Mouse (Mus musculus): ENCODE measurements around the gene Vamp1. TPM values are rescaled to one million over a fixed set of nuclear protein-coding genes. Genes with fewer than 3 reads are reported as not detected.

The Vamp1 gene
- polyA plus RNA-seq, 1 experiment from 2014 or later: 1.8 TPM

DNA sequence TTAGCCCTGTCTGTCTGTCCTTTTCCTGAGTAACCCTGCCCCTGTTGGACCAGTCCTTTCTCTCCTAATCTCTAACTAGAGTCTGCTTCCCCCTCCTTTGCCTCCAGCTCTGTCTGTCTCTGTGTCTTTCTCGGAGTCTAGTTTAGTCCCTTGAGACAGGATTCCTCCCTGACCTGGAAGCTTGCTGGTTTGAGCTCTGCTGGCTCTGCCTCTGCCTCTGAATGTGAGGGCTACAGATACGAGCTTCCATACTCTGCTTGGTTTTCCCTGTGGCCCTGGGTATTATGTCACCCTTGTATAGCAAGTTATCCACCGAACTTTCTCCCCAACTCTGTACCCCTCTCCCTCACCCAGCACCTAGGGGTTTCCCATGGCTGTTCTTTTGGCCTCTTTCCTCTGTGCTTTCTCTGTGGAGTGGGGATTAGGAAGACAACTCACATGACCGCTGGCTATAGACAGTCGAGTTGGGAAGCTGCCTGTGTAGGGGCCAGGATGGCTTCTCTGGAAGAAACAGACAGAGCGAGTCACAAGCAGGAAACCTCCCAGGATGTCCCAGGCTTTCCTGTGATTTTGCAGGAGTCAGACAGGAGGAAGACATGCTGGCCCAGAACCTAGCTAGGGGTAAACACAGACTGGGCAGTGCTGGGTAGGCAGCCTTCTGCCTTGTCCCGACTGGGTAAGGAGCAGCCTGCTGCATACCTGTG lies 18.6 kb downstream of the Vamp1 start:
- H3K4me2 ChIP-seq (ENCODE audit: low read depth, low read length): no peak overlapping the region
- no peaks in the 10 kb centered on the region for H3K36me3 ChIP-seq (ENCODE audit: control insufficient read depth, insufficient read depth)
- no peak overlapping the region for H3K9ac ChIP-seq (ENCODE audit: low read depth, low read length)
- ATAC-seq (ENCODE audit: low read depth): no peak
- WGBS (ENCODE audit: insufficient replicate concordance): 46% methylated on average over 7 of the region's 7 CpGs
- H3K27me3 ChIP-seq (ENCODE audit: control insufficient read depth, insufficient read depth, low read depth, low read length): no peaks in the 10 kb centered on the region
- H3K9me3 ChIP-seq (replicated peaks; ENCODE audit: control insufficient read depth, low read length): no peaks in the 10 kb centered on the region
- H3K4me1 ChIP-seq (ENCODE audit: control insufficient read depth, low read depth, low read length): peaks cover 14% of the 10 kb centered on the region
- H3K27ac ChIP-seq (ENCODE audit: low read length): 0 out of 2 replicates have a peak overlapping the region, but pooled peaks have one; percentile 12
- H3K4me3 ChIP-seq (ENCODE audit: low read depth, low read length): no peak overlapping the region

DNA sequence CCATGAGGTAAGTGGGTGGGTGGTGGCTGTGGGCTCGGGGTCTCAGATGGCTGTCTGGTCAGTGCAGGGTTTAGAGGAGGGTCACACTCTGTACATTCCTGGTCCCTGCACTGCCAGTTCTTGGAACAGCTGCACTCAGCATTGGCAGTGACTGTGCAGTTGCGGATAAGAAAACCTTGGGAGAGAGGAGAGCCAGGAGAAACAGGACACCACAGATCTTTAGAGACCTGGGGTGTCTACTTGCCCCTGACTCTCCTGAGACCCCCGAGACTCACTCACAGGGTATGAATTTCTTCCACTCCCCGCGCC lies 19.1 kb downstream of the Vamp1 start:
- WGBS (ENCODE audit: insufficient replicate concordance): 65% methylated on average over 5 of the region's 5 CpGs
- ATAC-seq (ENCODE audit: low read depth): no peak
- H3K36me3 ChIP-seq (ENCODE audit: control insufficient read depth, insufficient read depth): no peaks in the 10 kb centered on the region
- H3K9me3 ChIP-seq (replicated peaks; ENCODE audit: control insufficient read depth, low read length): no peaks in the 10 kb centered on the region
- H3K27ac ChIP-seq (ENCODE audit: low read length): no peak overlapping the region
- no peaks in the 10 kb centered on the region for H3K27me3 ChIP-seq (ENCODE audit: control insufficient read depth, insufficient read depth, low read depth, low read length)
- H3K4me3 ChIP-seq (ENCODE audit: low read depth, low read length): no peak overlapping the region
- H3K4me1 ChIP-seq (ENCODE audit: control insufficient read depth, low read depth, low read length): peaks cover 14% of the 10 kb centered on the region
- no peak overlapping the region for H3K9ac ChIP-seq (ENCODE audit: low read depth, low read length)
- no peak overlapping the region for H3K4me2 ChIP-seq (ENCODE audit: low read depth, low read length)

- WGBS (ENCODE audit: insufficient replicate concordance): 51% methylated on average over 6 of the region's 6 CpGs
- Histone ChIP-seq H3K27ac (ENCODE audit: low read length) (no peak overlapping the region), H3K4me1 (ENCODE audit: control insufficient read depth, low read depth, low read length) (peaks cover 7% of the 10 kb centered on the region), H3K4me3 (ENCODE audit: low read depth, low read length) (no peak overlapping the region), H3K36me3 (ENCODE audit: control insufficient read depth, insufficient read depth) (no peaks in the 10 kb centered on the region), H3K9me3 (replicated peaks; ENCODE audit: control insufficient read depth, low read length) (no peaks in the 10 kb centered on the region), H3K9ac (ENCODE audit: low read depth, low read length) (no peak overlapping the region), H3K4me2 (ENCODE audit: low read depth, low read length) (no peak overlapping the region), H3K27me3 (ENCODE audit: control insufficient read depth, insufficient read depth, low read depth, low read length) (no peaks in the 10 kb centered on the region)
- ATAC-seq (ENCODE audit: low read depth): no peak
These were observed 21.0 kb downstream of the Vamp1 start for GRCm38 (mm10) chr6:125236341-125236740.

DNA sequence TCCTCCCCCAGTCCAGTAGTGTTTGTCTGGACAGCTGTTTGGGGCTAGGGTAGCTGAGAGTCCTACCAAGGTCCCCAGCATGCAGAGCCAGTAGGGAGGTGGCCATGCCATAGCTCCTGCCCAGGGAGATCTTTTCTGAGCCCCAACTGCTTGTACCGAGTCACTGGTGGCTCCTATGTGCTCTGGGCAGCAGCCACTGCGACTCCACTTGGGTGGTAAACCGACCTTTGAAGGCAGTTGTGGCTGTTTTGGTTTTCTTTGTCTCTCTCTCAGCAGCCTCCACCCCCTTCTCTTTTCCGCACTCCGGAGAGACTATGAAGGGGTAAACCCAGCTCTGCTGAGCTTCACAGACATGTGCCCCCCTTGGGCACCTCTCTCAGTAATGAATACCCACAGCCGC lies 21.4 kb downstream of the Vamp1 start, which contains the start of gene Cd27:
TSS of gene Cd27 (minus strand) at position 229 of the 400 bp plus-strand sequence.
- Histone ChIP-seq H3K9ac (ENCODE audit: low read depth, low read length) (no peak within 1 kb of the TSS), H3K9me3 (replicated peaks; ENCODE audit: control insufficient read depth, low read length) (no peaks in the 10 kb centered on the region), H3K4me3 (ENCODE audit: low read depth, low read length) (no peak within 1 kb of the TSS), H3K27me3 (ENCODE audit: control insufficient read depth, insufficient read depth, low read depth, low read length) (no peaks in the 10 kb centered on the region), H3K27ac (ENCODE audit: low read length) (no peak within 1 kb of the TSS), H3K4me1 (ENCODE audit: control insufficient read depth, low read depth, low read length) (peaks cover 7% of the 10 kb centered on the region), H3K4me2 (ENCODE audit: low read depth, low read length) (no peak within 1 kb of the TSS), H3K36me3 (ENCODE audit: control insufficient read depth, insufficient read depth) (no peaks in the 10 kb centered on the region)
- no peak for ATAC-seq (ENCODE audit: low read depth)
- 37% methylated on average over 6 of the region's 6 CpGs for WGBS (ENCODE audit: insufficient replicate concordance)

DNA sequence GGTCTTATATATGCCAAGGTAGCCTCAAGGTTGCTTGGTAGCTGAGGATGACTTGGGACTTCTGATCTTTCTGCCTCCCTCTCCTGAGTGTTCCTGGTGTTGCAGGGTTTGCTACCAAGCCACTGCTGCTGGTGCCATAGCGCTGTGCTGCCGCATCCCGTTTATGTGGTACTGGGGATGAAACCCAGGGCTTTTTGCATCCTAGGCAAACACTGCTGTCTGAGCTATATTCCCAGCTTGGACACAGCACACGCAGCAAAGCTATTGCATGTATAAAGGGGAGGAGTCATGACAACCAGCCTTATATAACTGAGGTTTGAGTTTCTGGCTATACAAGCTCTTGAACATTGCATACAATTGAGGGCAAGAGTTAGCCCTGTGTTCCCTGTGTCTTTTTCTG lies 22.1 kb downstream of the Vamp1 start:
- Histone ChIP-seq H3K27ac (ENCODE audit: low read length) (no peak overlapping the region), H3K9ac (ENCODE audit: low read depth, low read length) (no peak overlapping the region), H3K9me3 (replicated peaks; ENCODE audit: control insufficient read depth, low read length) (no peaks in the 10 kb centered on the region), H3K4me3 (ENCODE audit: low read depth, low read length) (no peak overlapping the region), H3K36me3 (ENCODE audit: control insufficient read depth, insufficient read depth) (no peaks in the 10 kb centered on the region), H3K27me3 (ENCODE audit: control insufficient read depth, insufficient read depth, low read depth, low read length) (no peaks in the 10 kb centered on the region), H3K4me1 (ENCODE audit: control insufficient read depth, low read depth, low read length) (peaks cover under 1% of the 10 kb centered on the region), H3K4me2 (ENCODE audit: low read depth, low read length) (no peak overlapping the region)
- no peak for ATAC-seq (ENCODE audit: low read depth)
- WGBS (ENCODE audit: insufficient replicate concordance): 61% methylated on average over 4 of the region's 4 CpGs

- 17% methylated on average over 6 of the region's 6 CpGs for WGBS (ENCODE audit: insufficient replicate concordance)
- Histone ChIP-seq H3K27ac (ENCODE audit: low read length) (no peak overlapping the region), H3K9me3 (replicated peaks; ENCODE audit: control insufficient read depth, low read length) (no peaks in the 10 kb centered on the region), H3K4me2 (ENCODE audit: low read depth, low read length) (no peak overlapping the region), H3K27me3 (ENCODE audit: control insufficient read depth, insufficient read depth, low read depth, low read length) (no peaks in the 10 kb centered on the region), H3K36me3 (ENCODE audit: control insufficient read depth, insufficient read depth) (no peaks in the 10 kb centered on the region), H3K4me3 (ENCODE audit: low read depth, low read length) (no peak overlapping the region), H3K4me1 (ENCODE audit: control insufficient read depth, low read depth, low read length) (no peaks in the 10 kb centered on the region; the same call in 1 of the 2 replicates), H3K9ac (ENCODE audit: low read depth, low read length) (no peak overlapping the region)
- ATAC-seq (ENCODE audit: low read depth): no peak
These were observed 23.0 kb downstream of the Vamp1 start for GRCm38 (mm10) chr6:125238396-125238795.

DNA sequence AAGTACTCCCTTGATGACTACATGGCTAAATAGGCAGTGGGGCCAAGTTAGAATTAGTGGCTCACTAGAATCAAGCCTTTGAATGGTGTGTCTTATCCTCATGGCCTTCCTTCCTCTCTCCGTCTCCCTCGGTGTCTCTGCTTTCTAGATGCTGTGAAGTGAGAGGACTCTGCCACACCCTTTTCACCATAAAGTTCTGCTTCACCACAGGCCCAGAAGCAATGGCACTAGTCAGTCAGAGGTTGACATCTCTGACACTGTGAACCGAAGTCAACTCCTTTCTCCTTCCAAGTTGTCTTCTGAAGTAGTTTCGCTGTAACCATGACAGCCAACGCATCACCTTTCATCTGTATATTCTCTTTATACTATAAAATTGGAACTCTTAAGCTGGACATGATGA lies 24.2 kb downstream of the Vamp1 start:
- no peaks in the 10 kb centered on the region; the same call in 1 of the 2 replicates for H3K4me1 ChIP-seq (ENCODE audit: control insufficient read depth, low read depth, low read length)
- H3K4me2 ChIP-seq (ENCODE audit: low read depth, low read length): no peak overlapping the region
- H3K9ac ChIP-seq (ENCODE audit: low read depth, low read length): no peak overlapping the region
- no peak overlapping the region for H3K4me3 ChIP-seq (ENCODE audit: low read depth, low read length)
- ATAC-seq (ENCODE audit: low read depth): no peak
- 71% methylated on average over 5 of the region's 5 CpGs for WGBS (ENCODE audit: insufficient replicate concordance)
- H3K27ac ChIP-seq (ENCODE audit: low read length): no peak overlapping the region
- no peaks in the 10 kb centered on the region for H3K36me3 ChIP-seq (ENCODE audit: control insufficient read depth, insufficient read depth)
- no peaks in the 10 kb centered on the region for H3K27me3 ChIP-seq (ENCODE audit: control insufficient read depth, insufficient read depth, low read depth, low read length)
- no peaks in the 10 kb centered on the region for H3K9me3 ChIP-seq (replicated peaks; ENCODE audit: control insufficient read depth, low read length)

DNA sequence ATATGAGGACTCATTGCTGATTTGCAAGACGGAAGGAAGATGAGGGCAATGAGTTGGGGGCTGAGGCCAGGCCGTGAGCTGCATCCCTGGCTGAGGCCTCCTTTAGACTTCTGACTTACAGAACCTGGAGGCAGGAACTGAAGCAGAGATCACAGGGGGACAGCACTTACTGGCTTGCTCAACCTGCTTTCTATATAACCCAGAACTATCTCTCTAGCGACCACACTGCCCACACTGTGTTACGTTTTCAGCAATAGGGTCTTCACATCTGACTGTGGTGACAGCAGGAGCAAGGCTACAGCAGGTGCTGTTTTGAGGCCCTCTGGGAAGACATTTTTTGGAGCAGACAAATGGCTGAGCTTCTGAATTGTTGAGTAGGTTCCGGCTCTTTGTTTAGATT lies 25.3 kb downstream of the Vamp1 start:
- Histone ChIP-seq H3K27me3 (ENCODE audit: control insufficient read depth, insufficient read depth, low read depth, low read length) (no peaks in the 10 kb centered on the region), H3K4me3 (ENCODE audit: low read depth, low read length) (no peak overlapping the region), H3K4me2 (ENCODE audit: low read depth, low read length) (no peak overlapping the region), H3K9me3 (replicated peaks; ENCODE audit: control insufficient read depth, low read length) (no peaks in the 10 kb centered on the region), H3K9ac (ENCODE audit: low read depth, low read length) (no peak overlapping the region), H3K36me3 (ENCODE audit: control insufficient read depth, insufficient read depth) (no peaks in the 10 kb centered on the region), H3K4me1 (ENCODE audit: control insufficient read depth, low read depth, low read length) (no peaks in the 10 kb centered on the region; the same call in 1 of the 2 replicates), H3K27ac (ENCODE audit: low read length) (no peak overlapping the region)
- WGBS (ENCODE audit: insufficient replicate concordance): 57% methylated on average over 5 of the region's 5 CpGs
- no peak for ATAC-seq (ENCODE audit: low read depth)

- Histone ChIP-seq H3K36me3 (ENCODE audit: control insufficient read depth, insufficient read depth) (no peaks in the 10 kb centered on the region), H3K4me3 (ENCODE audit: low read depth, low read length) (no peak overlapping the region), H3K27ac (ENCODE audit: low read length) (no peak overlapping the region), H3K9ac (ENCODE audit: low read depth, low read length) (no peak overlapping the region), H3K9me3 (replicated peaks; ENCODE audit: control insufficient read depth, low read length) (no peaks in the 10 kb centered on the region), H3K27me3 (ENCODE audit: control insufficient read depth, insufficient read depth, low read depth, low read length) (no peaks in the 10 kb centered on the region), H3K4me2 (ENCODE audit: low read depth, low read length) (no peak overlapping the region), H3K4me1 (ENCODE audit: control insufficient read depth, low read depth, low read length) (no peaks in the 10 kb centered on the region; the same call in 1 of the 2 replicates)
- ATAC-seq (ENCODE audit: low read depth): no peak
- 28% methylated on average over 8 of the region's 8 CpGs for WGBS (ENCODE audit: insufficient replicate concordance)
These were observed 26.2 kb downstream of the Vamp1 start for GRCm38 (mm10) chr6:125241566-125241965.
